Mouse (Mus musculus) layer of hippocampus, adult 9-11 months (tissue): ENCODE results near the gene Tmem114.

Experiments
- DNase-seq: peaks from one replicate; pipeline ENCODE4 v3.0.0; 2022

The Tmem114 gene

DNA sequence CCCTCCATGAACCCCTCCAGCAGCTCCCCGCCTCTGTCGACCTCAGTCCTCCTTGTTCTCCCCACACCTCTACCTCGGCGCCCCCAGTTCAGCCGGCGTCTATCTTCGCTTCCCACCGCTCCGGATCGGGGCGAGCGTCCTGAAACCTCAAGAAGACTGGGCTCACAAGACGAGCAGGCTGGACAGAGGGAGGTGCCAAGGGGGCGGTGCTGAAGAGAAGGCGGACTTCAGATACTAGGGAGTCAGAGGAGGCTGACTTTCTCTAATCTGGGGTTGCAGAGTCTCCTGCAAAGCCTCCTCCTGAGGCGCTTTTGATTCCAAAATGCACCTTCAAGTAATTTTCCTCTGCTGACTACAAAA is at the start of gene Tmem114:
Gene Tmem114 (minus strand): TSS at position 166 of the 360 bp plus-strand sequence.
- DNase-seq: no peak

DNA sequence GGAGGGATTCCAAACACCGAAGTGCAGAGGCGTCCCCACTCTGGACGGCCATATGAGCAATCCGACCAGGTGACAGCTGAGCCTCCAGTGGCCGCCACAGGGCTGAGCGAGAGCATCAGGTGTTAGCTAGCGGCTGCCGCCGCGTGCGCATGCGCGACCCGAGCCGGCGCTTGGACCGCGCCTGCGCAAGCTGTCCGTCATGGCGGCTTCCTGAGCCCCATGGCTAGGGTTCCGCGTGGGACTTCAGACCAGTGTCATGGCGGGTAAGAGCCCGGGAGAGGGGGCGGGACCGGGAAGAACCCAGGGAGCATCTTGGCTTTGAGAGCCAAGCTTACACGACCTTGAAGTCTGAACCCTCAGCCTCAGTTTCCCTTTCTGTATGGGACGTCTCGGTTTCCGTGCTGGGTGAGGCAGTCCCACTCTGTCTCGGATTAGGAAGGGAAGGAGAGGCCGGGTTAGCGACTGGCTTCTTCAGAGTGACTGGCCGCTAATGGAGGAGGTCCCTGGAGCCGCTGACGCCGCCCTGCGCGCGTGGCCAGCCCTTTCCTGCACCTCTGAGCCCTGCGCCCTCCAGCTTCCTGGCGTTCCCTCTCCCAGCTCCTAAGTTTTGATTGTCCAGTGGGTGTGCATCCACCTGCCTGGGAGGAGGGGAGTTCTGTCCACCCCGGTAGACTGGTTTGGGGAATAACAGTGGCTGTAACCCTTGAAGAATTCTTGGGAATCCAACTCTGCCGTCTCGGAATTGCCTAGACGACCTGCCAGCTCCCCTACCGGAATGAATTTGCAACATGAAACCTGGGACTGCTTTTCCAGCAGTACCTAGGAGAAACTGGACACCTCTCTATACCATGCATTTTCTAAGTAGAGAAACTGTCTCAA is 45.9 kb upstream of the Tmem114 start, which contains the start of gene Mettl22:
Gene Mettl22 (plus strand): TSS at position 186 of the 879 bp plus-strand sequence.
- DNase-seq: peak; percentile 91

DNA sequence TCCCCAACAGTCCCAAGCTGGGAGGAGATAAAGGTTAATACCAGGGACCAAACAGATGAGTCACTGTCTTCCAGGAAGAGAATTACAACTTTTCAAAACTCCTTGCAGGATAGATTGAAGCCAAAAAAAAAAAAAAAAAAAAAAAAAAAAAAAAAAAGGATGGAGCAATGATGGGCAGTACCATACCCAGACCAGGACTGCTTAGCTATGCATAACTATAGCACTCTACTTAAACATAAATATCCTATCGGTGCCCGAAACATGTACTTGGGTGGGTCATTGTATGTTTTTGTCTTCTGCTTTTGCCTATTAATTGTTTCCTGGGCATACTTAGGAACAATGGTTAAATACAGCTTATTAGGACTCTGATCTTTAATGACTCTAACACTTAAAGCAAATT is 45.2 kb upstream of the Tmem114 start:
- DNase-seq: no peak

DNA sequence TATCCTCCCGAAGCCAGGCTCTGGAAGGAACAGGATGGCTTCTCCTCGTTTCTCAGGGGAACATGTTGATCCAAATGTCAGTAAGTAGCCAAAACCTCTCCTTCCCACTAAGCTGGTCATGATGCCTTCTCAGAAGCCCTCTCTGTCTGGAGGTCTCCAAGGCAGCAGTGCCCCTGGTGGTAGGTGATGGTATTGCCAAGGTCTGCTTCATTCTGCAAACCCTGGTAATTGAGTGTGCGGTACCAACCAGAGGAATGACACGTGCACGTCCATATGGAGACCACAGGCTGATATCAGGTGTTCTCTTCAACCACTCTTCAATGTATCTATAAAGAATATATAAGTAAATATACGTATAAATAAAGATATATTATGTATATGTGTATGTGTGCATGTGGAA is 34.2 kb upstream of the Tmem114 start:
- DNase-seq: no peak

DNA sequence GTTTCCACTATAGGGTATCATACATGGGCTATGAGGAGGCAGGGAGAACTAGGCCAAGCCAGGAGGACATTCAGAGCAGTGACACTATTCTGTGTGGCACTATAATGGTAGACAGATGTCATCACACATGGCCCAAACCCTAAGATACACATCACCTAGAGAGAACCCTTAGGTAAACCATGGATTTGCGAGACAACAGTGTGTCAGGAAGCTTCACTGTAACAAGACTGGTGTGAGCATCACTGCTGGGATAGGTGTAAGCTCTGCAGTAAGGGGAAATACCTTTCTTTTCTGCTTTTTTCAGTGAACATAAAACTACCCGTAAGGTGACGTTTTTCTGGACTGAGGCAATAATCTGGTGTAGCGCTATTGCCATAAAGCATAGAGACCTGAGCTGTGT is 33.5 kb upstream of the Tmem114 start:
- no peak for DNase-seq

DNA sequence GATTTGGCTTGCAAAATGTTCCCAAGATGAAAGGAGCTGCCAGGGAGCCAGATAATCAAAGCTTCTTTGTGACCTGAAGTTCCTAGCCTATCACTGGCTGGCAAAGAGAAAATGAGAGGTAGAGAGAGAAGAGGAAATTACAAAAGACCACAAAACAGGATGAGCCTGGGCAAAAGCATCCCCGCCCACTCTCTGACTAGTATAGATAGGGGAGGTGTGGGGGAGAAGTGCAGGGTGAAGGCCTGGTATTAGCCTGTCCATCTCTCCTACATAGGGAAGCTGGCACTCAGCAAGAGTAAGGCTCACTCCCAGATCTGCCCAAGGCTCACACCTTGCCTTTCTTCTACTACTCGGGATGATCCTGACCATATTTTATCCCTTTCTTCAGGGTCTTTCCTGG is 30.3 kb upstream of the Tmem114 start:
- DNase-seq: no peak

DNA sequence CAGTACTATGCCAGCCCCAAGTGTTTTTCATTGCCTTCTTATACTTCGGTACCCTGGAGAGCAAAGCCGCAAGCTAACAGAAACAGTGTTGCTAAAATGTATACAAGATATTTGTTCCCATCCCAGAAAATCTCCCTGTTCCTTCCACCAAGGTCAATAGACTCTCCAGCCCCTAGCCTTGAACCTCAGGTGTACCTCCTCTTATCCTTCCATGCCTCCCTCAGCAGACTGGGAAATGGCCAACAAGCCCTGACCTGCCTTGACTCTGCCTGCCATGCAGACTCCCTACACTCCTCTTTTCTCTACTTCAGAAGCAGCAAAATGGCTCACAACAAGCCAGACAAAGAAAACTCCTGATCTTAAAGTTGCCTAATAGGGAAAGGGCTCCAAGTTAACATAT is 28.4 kb upstream of the Tmem114 start:
- DNase-seq: no peak

DNA sequence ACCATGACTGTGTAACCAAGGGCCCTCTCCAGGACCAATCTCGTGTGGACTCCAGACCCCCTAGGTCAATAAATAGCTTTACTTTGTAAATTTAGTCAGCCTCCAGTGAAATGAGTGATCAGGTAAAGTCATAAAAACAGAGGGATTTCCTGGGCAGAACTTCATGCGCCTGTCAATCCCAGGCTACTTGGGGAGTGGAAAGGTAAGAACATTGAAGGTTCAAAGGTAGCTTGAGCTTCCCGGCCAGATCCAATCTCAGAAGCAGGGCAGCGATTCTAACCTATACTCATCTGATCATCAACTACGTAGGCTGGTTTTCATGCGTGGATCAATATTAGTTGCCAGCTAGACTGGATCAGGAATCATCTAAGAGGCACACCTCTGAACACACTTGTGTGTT is 21.3 kb upstream of the Tmem114 start:
- no peak for DNase-seq

DNA sequence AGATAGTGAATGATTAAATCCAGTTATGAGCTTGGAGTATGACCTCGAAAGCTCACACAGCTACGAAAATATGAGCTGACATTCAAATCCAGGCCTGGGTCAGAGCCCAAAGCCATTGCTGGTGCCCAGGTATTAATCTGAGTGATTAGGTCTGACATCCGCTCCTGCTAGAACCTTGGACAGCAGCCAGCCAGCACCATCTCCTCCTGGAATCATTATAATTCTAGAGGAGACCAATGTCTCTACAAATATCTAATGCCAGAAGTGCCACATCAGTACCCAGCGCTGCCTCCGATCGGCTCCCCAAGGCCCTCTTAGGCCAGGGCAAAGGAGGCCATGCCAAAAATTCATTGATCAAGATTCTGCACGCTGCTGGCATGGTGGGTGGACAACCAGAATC is 20.0 kb upstream of the Tmem114 start:
- DNase-seq: no peak

DNA sequence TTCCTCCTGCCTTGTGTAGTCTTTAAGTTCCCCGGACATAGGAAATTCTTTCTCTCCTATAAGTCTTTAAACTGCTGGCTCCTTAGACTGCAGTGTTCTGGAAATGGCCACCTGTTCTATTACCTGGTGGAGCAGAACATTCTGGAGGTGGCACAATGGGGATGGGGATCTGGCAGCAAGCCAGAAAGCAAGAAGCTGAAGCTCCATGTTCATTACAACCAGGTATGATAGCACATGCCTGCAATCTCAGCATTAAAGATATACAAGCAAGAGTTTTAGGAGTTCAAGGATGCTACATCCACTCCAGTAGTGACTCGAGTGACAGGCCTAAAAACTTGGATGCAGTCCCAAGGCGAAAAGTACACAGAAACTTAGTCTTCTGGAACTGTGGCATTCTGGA is 7.7 kb upstream of the Tmem114 start:
- DNase-seq: no peak

DNA sequence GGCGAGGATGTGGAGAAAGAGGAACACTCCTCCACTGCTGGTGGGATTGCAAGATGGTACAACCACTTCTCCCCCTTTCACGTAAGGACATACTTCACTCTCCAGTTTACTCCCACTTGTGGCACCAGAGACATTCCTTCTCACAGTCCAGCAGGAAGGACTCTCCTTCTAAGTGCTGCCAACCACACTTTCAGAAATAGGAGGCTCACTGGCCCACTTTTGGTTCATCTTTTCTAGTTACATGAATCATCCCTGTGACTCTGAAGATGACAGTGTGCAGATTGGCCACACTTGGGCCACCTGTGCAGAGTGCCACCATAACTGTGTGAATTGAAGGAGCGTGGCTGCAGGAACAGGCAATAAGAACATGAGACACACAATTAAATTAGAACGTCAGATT is 4.6 kb upstream of the Tmem114 start:
- DNase-seq: no peak

DNA sequence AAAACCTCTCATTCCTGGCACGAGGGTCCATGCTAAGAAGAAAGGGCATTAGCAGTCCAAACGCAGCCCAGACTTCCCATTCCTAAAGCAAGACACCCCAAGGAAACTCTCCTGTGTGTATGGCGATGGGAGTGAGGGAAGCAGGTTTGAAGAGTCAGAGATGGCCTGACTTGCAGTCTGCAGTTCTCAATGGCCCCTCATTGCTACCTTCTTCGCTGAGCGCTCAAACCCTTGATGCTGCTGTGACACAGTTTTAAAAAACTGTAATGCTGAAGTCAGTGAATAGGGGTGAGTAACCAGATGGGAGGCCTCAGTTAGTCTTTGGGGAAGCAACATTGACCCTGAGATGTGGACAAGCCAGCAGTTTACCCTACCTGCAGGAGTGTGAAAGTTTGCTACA is 800 bp upstream of the Tmem114 start:
- DNase-seq: no peak

DNA sequence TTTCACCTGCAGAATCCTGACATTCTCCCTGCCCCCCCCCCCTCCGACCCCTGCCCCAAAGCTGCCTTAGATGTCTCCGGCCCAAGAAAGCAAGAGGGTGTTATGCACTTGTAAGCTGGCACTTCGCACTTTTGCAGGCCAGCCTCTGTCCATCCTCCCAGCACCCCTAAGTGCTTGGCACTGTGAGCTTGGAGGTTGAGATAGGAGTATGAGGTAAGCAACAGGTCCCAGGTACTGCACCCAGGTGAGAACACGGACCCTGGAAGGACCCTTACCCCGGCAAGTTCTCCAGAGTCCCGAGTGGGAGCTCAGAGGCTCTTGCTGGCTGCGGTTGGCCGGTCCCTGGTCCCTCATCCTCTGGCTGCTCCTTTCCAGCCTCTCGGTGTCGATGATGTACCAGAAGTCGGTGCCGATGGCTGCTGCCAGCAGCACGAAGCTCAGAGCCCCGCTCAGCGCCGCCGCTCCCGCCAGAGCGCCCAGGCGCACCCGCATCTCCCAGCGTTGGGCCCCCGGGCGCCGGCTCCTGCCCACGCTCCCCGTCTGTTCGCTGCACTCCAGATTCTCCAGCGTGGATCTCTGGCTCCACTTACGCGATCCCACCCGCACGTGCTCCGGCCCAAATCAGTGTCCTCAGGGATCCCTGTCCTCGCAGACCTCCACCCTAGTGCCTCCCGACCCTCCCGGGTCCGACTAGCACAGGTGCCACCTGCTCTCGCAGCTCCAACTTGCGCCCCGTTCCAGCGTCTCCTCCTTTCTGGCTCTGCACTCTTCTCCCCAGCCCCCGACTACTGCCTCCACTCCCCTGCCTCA is 570 bp downstream of the Tmem114 start:
- peak; percentile 57 for DNase-seq

DNA sequence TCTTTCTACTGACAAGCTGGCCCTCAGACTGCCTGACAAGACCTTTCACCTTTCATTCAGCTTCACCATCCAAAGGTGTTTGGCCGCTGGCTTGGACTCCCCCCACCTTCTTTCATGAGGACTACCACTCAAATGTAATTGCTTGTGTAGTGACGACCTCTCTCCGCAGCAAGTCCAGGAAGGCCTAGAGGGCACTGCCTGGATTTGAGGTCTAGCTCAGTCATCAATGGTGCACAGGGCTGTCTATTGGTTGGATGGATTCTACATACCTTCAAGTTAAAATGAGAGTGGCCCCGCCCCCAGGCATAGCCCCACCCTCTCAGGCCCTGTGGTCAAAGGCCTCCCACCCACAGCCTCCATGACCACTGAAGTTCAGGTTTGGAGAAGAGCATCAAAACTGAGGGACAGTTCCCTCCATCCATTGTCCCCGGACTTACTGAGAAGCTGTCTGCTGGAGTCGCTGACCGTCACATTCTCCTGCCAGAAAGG is 1.3 kb downstream of the Tmem114 start:
- no peak for DNase-seq

DNA sequence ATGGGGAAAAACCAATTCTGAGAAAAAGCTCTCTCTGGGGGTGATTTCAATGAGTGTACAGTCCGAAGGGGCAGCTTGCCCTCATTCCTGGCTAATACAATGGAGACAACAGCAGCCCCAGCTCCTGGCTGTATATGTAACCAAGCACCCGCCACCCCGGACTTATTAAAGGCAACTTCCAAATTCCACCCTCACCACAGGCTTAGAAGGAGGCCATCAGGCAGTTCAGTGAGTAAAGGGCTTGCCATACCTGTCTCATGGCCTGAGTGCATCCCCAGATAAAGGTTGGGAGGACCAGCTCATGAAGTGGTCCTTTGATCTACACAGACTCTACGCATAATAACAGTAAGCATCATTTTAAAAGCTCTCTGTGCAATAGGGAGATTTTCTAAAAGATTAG is 4.1 kb downstream of the Tmem114 start:
- DNase-seq: no peak

DNA sequence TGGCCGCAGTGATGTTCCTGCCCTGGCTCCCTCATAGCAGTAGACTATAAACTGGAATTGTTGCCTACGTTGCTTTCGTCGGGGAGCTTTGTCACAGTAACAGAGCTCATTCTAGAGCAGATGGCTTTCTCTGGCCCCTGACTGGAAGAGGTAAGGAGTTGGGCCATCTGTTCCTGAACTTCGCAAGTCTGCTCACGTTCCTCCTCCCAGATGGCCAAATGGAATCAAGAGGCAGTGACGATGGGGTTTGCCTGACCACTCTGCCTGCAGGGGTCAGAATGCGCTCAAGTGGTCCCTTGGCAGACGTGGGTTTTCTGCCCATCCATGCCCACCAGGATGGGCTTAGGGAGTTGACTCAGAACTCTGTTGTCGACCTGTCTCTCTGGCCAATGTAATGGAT is 4.6 kb downstream of the Tmem114 start:
- no peak for DNase-seq

DNA sequence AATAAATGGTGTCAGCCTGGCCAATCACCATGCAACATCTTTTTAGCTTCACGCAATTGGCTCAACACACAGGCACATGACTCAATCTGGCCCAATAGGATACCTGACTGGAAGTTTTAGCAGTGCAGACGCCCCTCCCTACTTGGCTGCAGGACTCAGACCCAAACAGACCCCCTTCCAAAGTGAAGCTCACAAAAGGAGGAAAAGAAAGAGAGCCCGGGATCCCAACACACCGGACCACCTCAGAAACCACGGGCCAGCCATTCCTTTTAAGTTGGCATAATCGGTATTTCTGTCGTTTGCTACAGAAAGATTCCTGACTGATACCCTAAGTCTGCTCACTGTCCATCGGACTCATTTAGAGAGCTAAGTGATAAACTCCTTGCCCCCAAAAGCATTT is 5.3 kb downstream of the Tmem114 start:
- no peak for DNase-seq

DNA sequence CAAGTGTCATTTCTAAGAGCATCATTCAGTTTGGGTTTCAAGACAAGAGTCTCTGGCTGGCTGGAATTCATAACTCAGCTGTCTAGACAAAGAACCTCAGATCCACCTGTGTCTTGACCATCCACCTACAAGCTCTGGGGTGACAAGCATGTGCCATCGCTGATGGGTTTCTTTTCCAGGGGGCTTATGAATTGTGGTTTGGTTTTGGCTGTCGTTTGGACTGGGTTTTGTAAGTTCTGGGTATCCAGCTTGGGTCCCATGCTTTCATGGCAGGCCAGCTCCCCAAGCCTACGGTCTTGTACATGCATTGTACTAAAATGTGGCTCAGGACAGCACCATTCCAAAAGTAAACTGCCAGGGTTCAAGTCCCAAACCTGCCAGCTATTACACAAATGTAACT is 6.8 kb downstream of the Tmem114 start:
- DNase-seq: no peak

DNA sequence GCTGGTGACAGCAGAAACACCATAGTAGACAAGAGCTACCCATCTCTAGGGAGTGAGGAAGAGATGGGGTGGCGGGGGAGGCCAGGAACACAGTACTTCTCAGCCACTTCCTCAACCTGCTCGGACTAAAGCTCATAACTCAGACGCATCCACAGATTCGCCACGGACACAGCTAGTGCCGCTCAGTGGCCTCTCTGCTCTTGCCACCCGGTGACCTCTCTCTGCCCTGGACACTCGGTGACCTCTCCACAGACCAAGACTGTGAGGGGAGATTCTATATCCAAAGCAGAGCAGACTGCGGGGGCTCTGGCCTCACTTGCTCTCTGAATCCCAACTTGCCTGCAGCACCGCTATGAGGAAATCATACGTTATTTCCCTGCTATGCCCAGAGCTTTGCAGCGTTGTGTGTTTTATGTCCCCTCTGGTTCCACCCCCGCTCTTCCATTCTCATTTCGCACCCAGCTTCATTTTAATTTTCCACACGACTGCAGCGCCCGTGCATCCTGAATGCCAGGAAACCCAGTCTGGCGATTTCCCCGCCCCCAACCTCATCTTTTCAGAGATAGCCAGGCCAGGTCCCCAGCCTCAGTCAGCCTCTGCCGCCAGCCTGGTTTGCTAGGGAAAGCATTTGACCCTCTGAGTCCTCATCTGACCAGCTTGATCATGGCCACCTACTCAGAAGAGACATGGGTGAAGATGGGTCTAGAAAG is 7.8 kb downstream of the Tmem114 start:
- DNase-seq: no peak

DNA sequence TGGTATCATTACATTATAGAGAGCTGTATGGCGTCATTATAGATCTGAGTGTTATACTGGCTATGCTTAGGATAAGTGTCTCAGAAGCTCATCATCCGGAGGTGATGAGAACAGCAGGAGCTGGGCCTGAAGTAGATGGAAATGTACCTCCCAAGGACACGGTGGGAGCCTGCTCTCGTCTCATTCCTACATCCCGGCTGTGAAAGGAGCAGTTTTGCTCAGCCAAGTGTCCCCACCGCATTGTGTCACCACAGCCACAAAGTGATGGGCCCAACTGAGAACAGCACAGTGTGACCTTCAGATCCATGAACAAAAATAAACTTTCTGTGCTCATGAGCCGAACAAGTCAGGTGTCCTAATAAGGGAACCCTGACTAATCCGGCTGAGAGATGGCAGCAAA is 8.9 kb downstream of the Tmem114 start:
- DNase-seq: no peak

DNA sequence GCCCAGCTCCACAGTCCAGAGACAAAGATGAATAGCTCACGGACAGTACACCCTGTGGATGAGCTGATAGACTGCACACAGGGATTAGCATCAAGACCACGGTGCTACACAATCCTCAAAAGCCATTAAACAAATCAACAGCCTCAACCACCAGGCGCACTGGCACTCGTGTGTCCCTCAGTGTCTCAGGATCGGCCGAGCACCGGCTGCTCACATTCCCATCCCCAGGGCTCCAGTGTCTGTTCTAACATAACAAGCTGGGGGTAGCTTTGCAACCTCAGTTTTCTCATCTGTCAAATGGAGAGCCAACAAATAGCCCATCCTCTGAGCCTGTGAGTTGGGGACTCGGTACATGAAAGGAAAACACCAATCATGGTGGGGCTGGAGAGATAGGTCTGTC is 11.5 kb downstream of the Tmem114 start:
- DNase-seq: no peak

DNA sequence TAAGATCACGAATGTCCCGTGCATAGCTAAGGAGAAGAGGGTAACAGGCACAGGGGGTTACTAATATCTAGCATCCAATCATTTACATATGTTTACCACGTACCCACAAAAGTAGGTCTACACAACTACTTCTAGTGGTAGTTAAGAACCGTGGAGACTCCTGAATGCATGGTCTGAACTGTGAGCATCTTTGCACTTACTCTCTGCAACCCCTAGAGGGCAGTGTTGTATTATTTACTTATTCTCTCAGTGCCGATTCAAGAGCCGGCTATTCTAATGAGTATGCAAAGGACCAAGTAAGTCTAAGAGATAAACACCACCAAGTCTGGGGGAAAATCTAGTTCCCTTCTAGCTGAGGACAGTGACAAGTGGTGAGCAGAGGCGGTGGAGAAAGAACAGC is 12.7 kb downstream of the Tmem114 start:
- peak; percentile 35 for DNase-seq

DNA sequence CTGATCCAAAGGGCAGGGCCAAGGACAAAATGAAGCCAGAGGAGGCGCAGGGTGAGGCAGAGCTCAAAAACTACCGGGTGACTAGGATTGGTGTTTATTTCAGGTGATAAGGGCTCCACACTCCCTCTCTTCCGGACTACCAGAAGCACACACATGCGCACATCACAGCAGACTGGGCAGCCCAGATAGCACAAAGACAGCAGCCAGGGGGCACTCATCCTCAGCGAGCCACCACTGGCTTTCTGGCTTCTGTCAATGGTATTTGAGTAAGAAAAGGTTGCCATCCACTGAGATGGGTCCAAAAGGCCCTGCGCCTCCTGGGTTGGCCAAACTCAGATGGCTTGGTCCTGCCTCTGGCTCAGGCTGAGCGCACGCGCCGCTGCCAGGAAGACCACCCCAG is 15.7 kb downstream of the Tmem114 start:
- no peak for DNase-seq
